Mouse (Mus musculus) liver, adult (tissue): ENCODE measurements around the gene Gm21708.
"Not testable (repeated sequence)": the region's sequence is repeated elsewhere in the genome, so short reads cannot be mapped to it uniquely, and the experiment has no call there.

Experiments used
- GATA4 ChIP-seq: IDR thresholded peaks from 2 replicates; pipeline ENCODE4 v1.6.1; 2014; ENCODE audit warnings: mild to moderate bottlenecking, low read length; ENCODE audit not compliant: insufficient replicate concordance

The Gm21708 gene

DNA sequence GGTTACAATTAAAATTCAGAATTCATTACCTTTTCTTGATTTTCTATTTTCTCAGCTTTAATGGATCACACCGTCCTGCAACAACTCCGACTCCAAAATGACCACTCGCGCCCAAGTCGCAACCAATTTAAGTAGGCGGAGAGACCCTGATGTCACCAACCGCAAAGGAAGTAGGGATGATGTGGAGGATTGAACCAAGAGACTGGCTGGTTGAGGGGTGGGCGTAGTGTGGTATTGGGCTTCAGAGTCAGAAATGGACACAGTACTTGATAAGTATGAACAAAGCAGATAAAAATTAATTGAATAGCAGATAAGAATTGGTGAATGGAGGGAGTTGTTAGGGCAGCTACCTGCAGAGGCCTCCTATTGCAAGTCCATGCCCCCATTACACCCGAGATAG is at the start of gene Gm21708, which contains the start of gene Gm21704:
Gene Gm21708, minus strand, starts transcription at position 101 of the 400 bp plus-strand sequence.
Gene Gm21704, minus strand, starts transcription at position 101 of the 400 bp plus-strand sequence.
- not testable (repeated sequence) for TF ChIP-seq GATA4
